In genomic region chr16:57346258-57346657, GRCm38 (mm10) we compare ENCODE assay signal across 25 mouse cellular contexts. TPM values are rescaled to one million over a fixed set of nuclear protein-coding genes. Genes with fewer than 3 reads are reported as not detected.
"Had no signal": no experiment of that assay in that cellular context is flagged by ENCODE, and none has a peak within 500 bp of the region (broad histone marks: within the 10 kb centered on the region; RNA-seq: fewer than 3 reads in every experiment).

No protein-coding gene starts in this region.

- DNase-seq: liver, postnatal 0 days; lung, adult 2 months; lung, postnatal 14 days; lung, postnatal 36 days; retina, postnatal 1 day; right cerebral cortex, adult 18-20 months; right cerebral cortex, postnatal 25 days; right cerebral cortex, postnatal 4 days; spleen, adult 18-20 months; thymus, adult 2 months; thymus, postnatal 25 days had no signal

- H3K9me3 ChIP-seq: lung, embryonic 15.5 days; megakaryocyte, embryonic 14.5 days; midbrain, embryonic 13.5 days; midbrain, embryonic 15.5 days; neural tube, embryonic 13.5 days; neural tube, embryonic 15.5 days; stomach, embryonic 15.5 days had no signal

- H3K9ac ChIP-seq: liver, postnatal 0 days; lung, embryonic 15.5 days; midbrain, embryonic 13.5 days; midbrain, embryonic 15.5 days; neural tube, embryonic 13.5 days; neural tube, embryonic 15.5 days; stomach, embryonic 15.5 days had no signal

- H3K4me1 ChIP-seq: lung, embryonic 15.5 days; megakaryocyte, embryonic 14.5 days; midbrain, embryonic 13.5 days; midbrain, embryonic 15.5 days; neural tube, embryonic 13.5 days; neural tube, embryonic 15.5 days; stomach, embryonic 15.5 days had no signal

- H3K27ac ChIP-seq: lung, embryonic 15.5 days; macrophage; midbrain, embryonic 13.5 days; midbrain, embryonic 15.5 days; neural tube, embryonic 13.5 days; neural tube, embryonic 15.5 days; stomach, embryonic 15.5 days; stomach, postnatal 0 days had no signal

- H3K4me2 ChIP-seq: lung, embryonic 15.5 days; midbrain, embryonic 11.5 days; midbrain, embryonic 13.5 days; midbrain, embryonic 15.5 days; neural tube, embryonic 13.5 days; neural tube, embryonic 15.5 days; stomach, embryonic 15.5 days had no signal

- H3K36me3 ChIP-seq: lung, embryonic 15.5 days; midbrain, embryonic 13.5 days; midbrain, embryonic 15.5 days; neural tube, embryonic 13.5 days; neural tube, embryonic 15.5 days; stomach, embryonic 15.5 days had no signal

- H3K4me3 ChIP-seq: lung, embryonic 15.5 days; megakaryocyte, embryonic 14.5 days; midbrain, embryonic 13.5 days; midbrain, embryonic 15.5 days; myocyte; neural tube, embryonic 13.5 days; neural tube, embryonic 15.5 days; stomach, embryonic 15.5 days had no signal

- H3K27me3 ChIP-seq: lung, embryonic 15.5 days; megakaryocyte, embryonic 14.5 days; midbrain, embryonic 13.5 days; midbrain, embryonic 15.5 days; neural tube, embryonic 13.5 days; neural tube, embryonic 15.5 days; stomach, embryonic 15.5 days had no signal

- ATAC-seq: liver, postnatal 0 days; lung, postnatal 0 days; midbrain, embryonic 13.5 days; midbrain, embryonic 15.5 days had no signal

RNA-seq across cellular contexts. Expression of gene Tmem30c, which starts 53.6 kb away (rescaled TPM):
- polyA plus RNA-seq: liver, postnatal 0 days; lung, adult 2 months; lung, embryonic 15.5 days; macrophage; myocyte; neural tube, embryonic 11.5 days; small intestine, adult 2 months; stomach, postnatal 0 days; thymus, adult 2 months had no signal
